Mouse (Mus musculus) Muller cell, postnatal 12 days (primary cell): ENCODE results near the gene Ptpn18.
"Not testable (repeated sequence)": the region's sequence is repeated elsewhere in the genome, so short reads cannot be mapped to it uniquely, and the experiment has no call there.

Source experiments
- DNase-seq: peaks from one replicate; pipeline ENCODE4 v3.0.0-alpha.2; 2015; ENCODE audit errors: inconsistent ontology term

The Ptpn18 gene

GRCm38 (mm10) chr1:34516595-34516994, 57.0 kb downstream of the Ptpn18 start:
- DNase-seq, result no peak

DNA sequence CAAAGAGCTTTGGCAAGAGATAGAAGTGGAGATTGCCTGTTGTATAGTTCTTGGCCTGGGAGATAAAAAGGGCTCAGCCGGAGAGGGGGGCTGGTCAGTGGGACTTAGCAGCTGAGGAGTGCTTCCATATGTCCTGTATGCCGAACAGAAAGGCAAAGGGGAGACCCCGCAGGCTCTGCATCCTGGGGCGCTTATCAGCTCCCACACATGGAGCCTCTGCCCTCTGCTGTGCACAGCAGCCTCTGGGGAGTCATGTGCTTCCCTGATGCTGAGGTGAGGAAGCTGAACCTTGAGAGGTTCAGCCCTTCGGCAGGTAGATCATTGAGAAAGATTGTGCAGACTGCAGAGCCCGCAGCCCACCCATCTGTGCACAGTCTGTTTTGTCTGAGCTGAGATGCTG, 57.7 kb downstream of the Ptpn18 start:
- not testable (repeated sequence) for DNase-seq

DNA sequence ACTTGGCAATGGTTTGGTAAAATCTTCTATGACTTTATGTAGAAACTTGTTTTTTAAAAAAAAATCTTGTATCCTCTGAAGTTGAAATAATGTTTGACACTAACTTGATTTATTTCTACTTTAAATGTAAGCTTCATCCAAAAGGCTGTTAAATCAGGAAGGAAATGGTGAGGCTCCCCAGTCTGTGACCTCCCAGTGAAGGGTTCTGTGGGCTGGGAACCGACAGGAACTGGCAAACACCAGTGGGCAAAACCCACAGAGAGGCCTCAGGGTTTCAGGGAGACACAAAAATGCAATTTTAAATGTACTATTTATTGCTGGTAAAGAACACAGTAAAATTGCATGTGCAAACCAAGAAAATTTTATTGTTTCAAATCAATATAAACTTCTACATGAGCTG, 58.2 kb downstream of the Ptpn18 start:
- not testable (repeated sequence) for DNase-seq

- DNase-seq, result no peak
These were observed 58.7 kb downstream of the Ptpn18 start for GRCm38 (mm10) chr1:34518259-34518658.

DNA sequence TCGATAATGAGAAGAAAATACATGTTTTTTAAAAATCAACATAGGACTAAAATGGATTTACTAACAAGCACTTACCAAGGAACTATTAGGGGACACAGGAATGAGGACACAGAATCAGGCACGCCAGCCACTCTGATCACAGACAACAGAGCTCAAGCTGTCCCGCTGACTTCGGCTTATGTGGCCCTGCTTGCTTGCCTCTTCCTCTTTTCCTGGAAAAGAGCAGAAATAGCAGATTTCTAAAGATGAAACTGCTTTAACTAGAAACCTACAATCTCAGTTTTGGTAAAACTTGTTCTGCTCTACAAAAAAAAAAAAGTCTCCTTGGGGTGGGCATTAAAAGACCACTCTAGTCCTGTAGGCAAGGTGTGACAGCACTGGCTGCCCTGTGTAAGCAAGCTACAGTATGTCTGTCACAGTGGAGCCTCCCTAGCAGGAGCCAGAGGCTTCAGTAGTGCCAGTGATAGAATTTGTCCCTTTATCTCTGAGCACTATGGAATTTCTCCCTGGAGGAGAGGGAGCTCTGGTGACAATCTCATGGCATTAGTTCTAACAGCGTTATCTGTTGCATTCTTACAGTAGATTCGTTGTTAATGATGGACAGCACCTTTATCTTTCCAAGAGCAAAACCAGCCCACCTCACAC, 62.8 kb downstream of the Ptpn18 start:
- DNase-seq, result no peak

GRCm38 (mm10) chr1:34522850-34523244, 63.3 kb downstream of the Ptpn18 start:
- DNase-seq, result no peak

- DNase-seq, result no peak
These were observed 64.1 kb downstream of the Ptpn18 start for GRCm38 (mm10) chr1:34523647-34524046.
